Mouse (Mus musculus): ENCODE data around the gene Cfap100. TPM values are rescaled to one million over a fixed set of nuclear protein-coding genes. Genes with fewer than 3 reads are reported as not detected.

Gene Cfap100
- polyA plus RNA-seq, 1 experiment from 2014 or later, result 0.65 TPM

- no peaks in the 10 kb centered on the region for H3K27me3 ChIP-seq (replicated peaks; ENCODE audit: control insufficient read depth, insufficient read depth, low read length)
- WGBS, result 75% methylated on average over 4 of the region's 4 CpGs
- no peak overlapping the region for H3K4me3 ChIP-seq (ENCODE audit: low read depth, low read length)
- H3K9ac ChIP-seq (ENCODE audit: low read depth, low read length), result no peak overlapping the region
- DNase-seq (ENCODE audit: low spot score), result no peak
- no peak overlapping the region for H3K4me2 ChIP-seq (ENCODE audit: low read depth, low read length)
- H3K27ac ChIP-seq (replicated peaks; ENCODE audit: low read depth, low read length), result no peak overlapping the region
- 0 out of 2 replicates have a peak, but pooled peaks cover 7% of the 10 kb centered on the region for H3K4me1 ChIP-seq (ENCODE audit: control insufficient read depth, insufficient read depth, low read length)
- H3K36me3 ChIP-seq (ENCODE audit: control insufficient read depth, insufficient read depth, low read length), result no peaks in the 10 kb centered on the region
- ATAC-seq (ENCODE audit: low read depth), result no peak
- H3K9me3 ChIP-seq (ENCODE audit: control insufficient read depth, low read length), result no peaks in the 10 kb centered on the region
Measured at GRCm38 (mm10) chr6:90426003-90426402, 2.6 kb downstream of the Cfap100 start.

GRCm38 (mm10) chr6:90425361-90425760, 3.2 kb downstream of the Cfap100 start:
- no peak for ATAC-seq (ENCODE audit: low read depth)
- H3K27ac ChIP-seq (replicated peaks; ENCODE audit: low read depth, low read length), result no peak overlapping the region
- no peaks in the 10 kb centered on the region for H3K9me3 ChIP-seq (ENCODE audit: control insufficient read depth, low read length)
- WGBS, result 81% methylated on average over 3 of the region's 3 CpGs
- no peaks in the 10 kb centered on the region for H3K27me3 ChIP-seq (replicated peaks; ENCODE audit: control insufficient read depth, insufficient read depth, low read length)
- no peaks in the 10 kb centered on the region for H3K36me3 ChIP-seq (ENCODE audit: control insufficient read depth, insufficient read depth, low read length)
- no peak overlapping the region for H3K4me3 ChIP-seq (ENCODE audit: low read depth, low read length)
- no peak for DNase-seq (ENCODE audit: low spot score)
- 0 out of 2 replicates have a peak, but pooled peaks cover 7% of the 10 kb centered on the region for H3K4me1 ChIP-seq (ENCODE audit: control insufficient read depth, insufficient read depth, low read length)
- H3K4me2 ChIP-seq (ENCODE audit: low read depth, low read length), result no peak overlapping the region
- H3K9ac ChIP-seq (ENCODE audit: low read depth, low read length), result no peak overlapping the region

DNA sequence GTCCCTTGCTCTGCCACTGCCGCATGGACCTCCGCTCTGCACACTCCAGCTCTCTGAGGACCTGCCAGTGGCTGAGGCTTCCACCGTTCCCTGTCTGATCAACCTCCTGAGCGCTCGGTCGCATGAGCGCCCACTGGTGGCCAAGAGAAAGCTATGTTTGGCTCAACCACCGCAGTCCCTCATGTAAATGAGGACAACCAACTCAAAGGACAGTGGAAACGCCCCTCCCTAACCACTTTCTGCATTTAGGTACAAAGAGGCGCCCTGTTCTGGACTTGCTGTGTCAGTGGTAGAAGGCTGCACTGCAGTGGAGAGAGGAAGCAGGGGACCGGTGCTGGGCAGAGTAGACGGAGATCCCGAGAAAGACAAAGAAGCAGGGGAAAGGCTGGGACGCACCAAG, 6.0 kb downstream of the Cfap100 start:
- H3K4me1 ChIP-seq (ENCODE audit: control insufficient read depth, insufficient read depth, low read length), result no peaks in the 10 kb centered on the region
- H3K9ac ChIP-seq (ENCODE audit: low read depth, low read length), result no peak overlapping the region
- DNase-seq (ENCODE audit: low spot score), result peak; percentile 90
- no peaks in the 10 kb centered on the region for H3K27me3 ChIP-seq (replicated peaks; ENCODE audit: control insufficient read depth, insufficient read depth, low read length)
- H3K9me3 ChIP-seq (ENCODE audit: control insufficient read depth, low read length), result no peaks in the 10 kb centered on the region
- H3K36me3 ChIP-seq (ENCODE audit: control insufficient read depth, insufficient read depth, low read length), result no peaks in the 10 kb centered on the region
- H3K4me3 ChIP-seq (ENCODE audit: low read depth, low read length), result peak overlapping the region; percentile 12
- peak overlapping the region; percentile 49 for H3K4me2 ChIP-seq (ENCODE audit: low read depth, low read length)
- 4% methylated on average over 14 of the region's 14 CpGs for WGBS
- ATAC-seq (ENCODE audit: low read depth), result peak; percentile 91
- no peak overlapping the region for H3K27ac ChIP-seq (replicated peaks; ENCODE audit: low read depth, low read length)

GRCm38 (mm10) chr6:90411926-90412325, 16.7 kb downstream of the Cfap100 start:
- WGBS, result 82% methylated on average over 7 of the region's 7 CpGs
- H3K27ac ChIP-seq (replicated peaks; ENCODE audit: low read depth, low read length), result no peak overlapping the region
- ATAC-seq (ENCODE audit: low read depth) (no peak), DNase-seq (ENCODE audit: low spot score) (no peak)
- no peak overlapping the region for H3K9ac ChIP-seq (ENCODE audit: low read depth, low read length)
- no peaks in the 10 kb centered on the region for H3K9me3 ChIP-seq (ENCODE audit: control insufficient read depth, low read length)
- H3K4me3 ChIP-seq (ENCODE audit: low read depth, low read length), result no peak overlapping the region
- H3K4me2 ChIP-seq (ENCODE audit: low read depth, low read length), result no peak overlapping the region
- no peaks in the 10 kb centered on the region for H3K4me1 ChIP-seq (ENCODE audit: control insufficient read depth, insufficient read depth, low read length)
- H3K36me3 ChIP-seq (ENCODE audit: control insufficient read depth, insufficient read depth, low read length), result no peaks in the 10 kb centered on the region
- no peaks in the 10 kb centered on the region for H3K27me3 ChIP-seq (replicated peaks; ENCODE audit: control insufficient read depth, insufficient read depth, low read length)

GRCm38 (mm10) chr6:90410972-90411371, 17.6 kb downstream of the Cfap100 start:
- no peaks in the 10 kb centered on the region for H3K27me3 ChIP-seq (replicated peaks; ENCODE audit: control insufficient read depth, insufficient read depth, low read length)
- 79% methylated on average over 1 of the region's 1 CpGs for WGBS
- H3K36me3 ChIP-seq (ENCODE audit: control insufficient read depth, insufficient read depth, low read length), result no peaks in the 10 kb centered on the region
- no peaks in the 10 kb centered on the region for H3K9me3 ChIP-seq (ENCODE audit: control insufficient read depth, low read length)
- no peak for ATAC-seq (ENCODE audit: low read depth)
- H3K4me2 ChIP-seq (ENCODE audit: low read depth, low read length), result no peak overlapping the region
- H3K9ac ChIP-seq (ENCODE audit: low read depth, low read length), result no peak overlapping the region
- no peak overlapping the region for H3K4me3 ChIP-seq (ENCODE audit: low read depth, low read length)
- H3K27ac ChIP-seq (replicated peaks; ENCODE audit: low read depth, low read length), result no peak overlapping the region
- no peak for DNase-seq (ENCODE audit: low spot score)
- H3K4me1 ChIP-seq (ENCODE audit: control insufficient read depth, insufficient read depth, low read length), result no peaks in the 10 kb centered on the region

DNA sequence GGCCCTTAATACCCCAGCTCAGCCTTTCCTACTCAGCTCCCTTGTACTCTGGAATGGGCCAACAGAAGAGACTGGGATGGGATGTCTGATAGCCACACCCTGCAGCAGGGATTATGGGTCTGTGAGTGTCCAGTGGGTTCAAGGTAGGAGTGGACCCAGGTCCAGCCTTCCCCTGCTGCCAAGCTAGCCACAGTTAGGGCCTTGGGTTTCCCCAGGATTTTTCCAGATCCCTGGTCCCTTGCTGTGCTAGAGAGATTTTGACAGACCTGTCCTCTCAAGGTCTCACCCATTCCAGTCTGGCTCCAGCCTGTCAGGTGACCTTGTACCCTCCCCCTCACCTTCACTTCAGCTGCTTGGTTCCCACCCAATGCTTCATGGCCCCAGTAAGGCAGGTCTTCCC, 20.0 kb downstream of the Cfap100 start:
- Histone ChIP-seq H3K4me1 (ENCODE audit: control insufficient read depth, insufficient read depth, low read length) (no peaks in the 10 kb centered on the region), H3K9ac (ENCODE audit: low read depth, low read length) (no peak overlapping the region), H3K27ac (replicated peaks; ENCODE audit: low read depth, low read length) (no peak overlapping the region), H3K36me3 (ENCODE audit: control insufficient read depth, insufficient read depth, low read length) (0 out of 2 replicates have a peak, but pooled peaks cover 5% of the 10 kb centered on the region), H3K4me2 (ENCODE audit: low read depth, low read length) (no peak overlapping the region), H3K9me3 (ENCODE audit: control insufficient read depth, low read length) (no peaks in the 10 kb centered on the region), H3K4me3 (ENCODE audit: low read depth, low read length) (no peak overlapping the region), H3K27me3 (replicated peaks; ENCODE audit: control insufficient read depth, insufficient read depth, low read length) (no peaks in the 10 kb centered on the region)
- no peak for DNase-seq (ENCODE audit: low spot score)
- ATAC-seq (ENCODE audit: low read depth), result no peak

DNA sequence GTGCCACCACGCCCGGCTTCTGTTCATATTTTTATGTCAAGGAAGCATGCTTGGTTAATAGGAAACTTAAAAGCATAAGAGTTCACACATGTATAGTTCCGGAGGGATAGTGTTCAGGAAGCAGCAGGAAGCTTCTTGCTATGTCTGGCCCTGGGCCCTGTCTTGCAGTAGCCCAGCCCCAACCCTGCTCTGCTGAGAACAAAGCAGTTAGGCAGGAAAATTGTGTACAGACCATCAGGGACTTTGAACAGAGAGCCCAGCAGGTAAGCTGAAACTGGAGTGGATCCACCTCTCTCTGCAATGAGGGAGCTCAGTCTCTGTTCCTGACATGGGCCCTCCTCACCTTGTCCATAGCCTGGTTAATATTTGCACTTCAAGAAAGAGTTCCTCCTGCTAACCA, 31.3 kb downstream of the Cfap100 start:
- DNase-seq (ENCODE audit: low spot score) (no peak), ATAC-seq (ENCODE audit: low read depth) (no peak)
- no peak overlapping the region for H3K4me3 ChIP-seq (ENCODE audit: low read depth, low read length)
- 90% methylated on average over 3 of the region's 3 CpGs for WGBS
- peaks cover 23% of the 10 kb centered on the region; the same call in 1 of the 2 replicates for H3K36me3 ChIP-seq (ENCODE audit: control insufficient read depth, insufficient read depth, low read length)
- no peak overlapping the region for H3K27ac ChIP-seq (replicated peaks; ENCODE audit: low read depth, low read length)
- H3K9me3 ChIP-seq (ENCODE audit: control insufficient read depth, low read length), result no peaks in the 10 kb centered on the region
- H3K27me3 ChIP-seq (replicated peaks; ENCODE audit: control insufficient read depth, insufficient read depth, low read length), result no peaks in the 10 kb centered on the region
- H3K9ac ChIP-seq (ENCODE audit: low read depth, low read length), result no peak overlapping the region
- no peaks in the 10 kb centered on the region for H3K4me1 ChIP-seq (ENCODE audit: control insufficient read depth, insufficient read depth, low read length)
- no peak overlapping the region for H3K4me2 ChIP-seq (ENCODE audit: low read depth, low read length)

DNA sequence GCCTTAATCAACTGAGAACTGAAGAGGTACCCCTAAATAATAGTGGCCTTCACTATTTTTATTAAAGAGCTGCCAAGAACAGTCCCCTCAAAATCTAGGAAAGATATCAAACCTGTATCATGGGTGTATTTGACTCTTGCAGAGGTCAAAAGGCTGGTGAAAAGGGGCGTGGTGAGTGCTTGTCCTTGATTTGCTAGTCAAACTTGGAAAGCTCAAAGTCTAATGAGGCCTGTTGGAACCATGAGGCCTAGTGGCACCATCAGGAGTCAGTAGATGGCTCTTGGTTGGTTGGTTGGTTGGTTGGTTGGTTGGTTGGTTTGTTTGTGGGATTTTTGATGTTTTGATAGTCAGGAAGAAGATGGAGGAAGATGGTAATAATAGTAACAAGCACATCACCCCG, 32.8 kb downstream of the Cfap100 start:
- no peak overlapping the region for H3K4me2 ChIP-seq (ENCODE audit: low read depth, low read length)
- no peaks in the 10 kb centered on the region for H3K27me3 ChIP-seq (replicated peaks; ENCODE audit: control insufficient read depth, insufficient read depth, low read length)
- 94% methylated on average over 2 of the region's 2 CpGs for whole genome bisulfite sequencing

DNA sequence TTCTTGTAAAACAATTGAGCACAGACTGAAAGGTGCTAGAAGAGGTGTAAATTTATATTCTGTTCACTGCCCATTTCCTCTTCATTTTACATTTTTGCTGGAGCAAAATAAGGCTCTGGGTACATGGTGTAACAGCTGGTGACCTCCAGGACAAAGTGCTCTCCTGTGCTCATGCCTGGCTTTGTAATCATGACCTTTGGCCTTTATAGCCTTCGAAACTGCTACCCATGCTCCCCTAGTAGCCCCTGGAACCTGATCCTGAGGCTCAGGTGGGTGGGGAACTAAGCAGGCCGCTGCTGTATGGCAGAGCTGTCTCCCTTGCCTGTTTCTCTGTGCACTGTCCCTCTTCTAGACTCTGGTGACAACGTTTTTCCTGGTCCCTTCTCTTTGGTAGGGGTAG, 34.6 kb downstream of the Cfap100 start:
- Histone ChIP-seq H3K4me3 (ENCODE audit: low read depth, low read length) (no peak overlapping the region), H3K4me1 (ENCODE audit: control insufficient read depth, insufficient read depth, low read length) (no peaks in the 10 kb centered on the region), H3K9me3 (ENCODE audit: control insufficient read depth, low read length) (no peaks in the 10 kb centered on the region), H3K27ac (replicated peaks; ENCODE audit: low read depth, low read length) (no peak overlapping the region), H3K27me3 (replicated peaks; ENCODE audit: control insufficient read depth, insufficient read depth, low read length) (no peaks in the 10 kb centered on the region), H3K4me2 (ENCODE audit: low read depth, low read length) (no peak overlapping the region), H3K9ac (ENCODE audit: low read depth, low read length) (no peak overlapping the region), H3K36me3 (ENCODE audit: control insufficient read depth, insufficient read depth, low read length) (peaks cover 24% of the 10 kb centered on the region; the same call in 1 of the 2 replicates)
- ATAC-seq (ENCODE audit: low read depth) (no peak), DNase-seq (ENCODE audit: low spot score) (no peak)
- WGBS, result 48% methylated on average over 3 of the region's 3 CpGs

More for the DNA sequence above, 32.8 kb downstream of the Cfap100 start:
- Histone ChIP-seq H3K4me1 (ENCODE audit: control insufficient read depth, insufficient read depth, low read length) (no peaks in the 10 kb centered on the region), H3K4me3 (ENCODE audit: low read depth, low read length) (no peak overlapping the region), H3K9me3 (ENCODE audit: control insufficient read depth, low read length) (no peaks in the 10 kb centered on the region), H3K27ac (replicated peaks; ENCODE audit: low read depth, low read length) (no peak overlapping the region), H3K36me3 (ENCODE audit: control insufficient read depth, insufficient read depth, low read length) (peaks cover 17% of the 10 kb centered on the region; the same call in 1 of the 2 replicates), H3K9ac (ENCODE audit: low read depth, low read length) (no peak overlapping the region)
- ATAC-seq (ENCODE audit: low read depth) (no peak), DNase-seq (ENCODE audit: low spot score) (no peak)

All from embryonic facial prominence, embryonic 14.5 days (tissue).